Mouse (Mus musculus) bone marrow, adult 2 months (tissue): ENCODE data around the gene Sema3f.

Experiments used
- CTCF ChIP-seq: fragments of 200-500 bp; IDR thresholded peaks from 2 replicates; pipeline ENCODE4 v1.5.1; 2011; ENCODE audit warnings: low read length, control low read depth; ENCODE audit not compliant: control insufficient read depth, insufficient read depth
- POLR2A ChIP-seq: fragments of 200-500 bp; IDR thresholded peaks from 2 replicates; pipeline ENCODE4 v1.6.1; 2011; ENCODE audit warnings: low read depth, mild to moderate bottlenecking, control low read depth, low read length, borderline replicate concordance; ENCODE audit not compliant: control insufficient read depth

- TF ChIP-seq CTCF (no peak), POLR2A (no peak)
These were observed 1.1 kb downstream of the Sema3f start for GRCm38 (mm10) chr9:107709096-107709696.
